Mouse (Mus musculus) olfactory bulb, adult 2 months (tissue): ENCODE measurements at regions not wholly inside any gene's neighbourhood (a gene's known extent, or its start where the extent isn't known, plus 50 kb on each side); places are given as distances from the start of the nearest gene placed in this dataset.

Source experiments
- CTCF ChIP-seq: fragments of 200-500 bp; IDR thresholded peaks from 2 replicates; pipeline ENCODE4 v1.5.1; 2012; ENCODE audit warnings: low read depth, mild to moderate bottlenecking, low read length, moderate library complexity; ENCODE audit not compliant: insufficient read depth
- POLR2A ChIP-seq: fragments of 200-500 bp; IDR thresholded peaks from 2 replicates; pipeline ENCODE4 v1.6.1; 2012; ENCODE audit warnings: mild to moderate bottlenecking, low read depth, low read length, moderate library complexity; ENCODE audit not compliant: insufficient read depth

DNA sequence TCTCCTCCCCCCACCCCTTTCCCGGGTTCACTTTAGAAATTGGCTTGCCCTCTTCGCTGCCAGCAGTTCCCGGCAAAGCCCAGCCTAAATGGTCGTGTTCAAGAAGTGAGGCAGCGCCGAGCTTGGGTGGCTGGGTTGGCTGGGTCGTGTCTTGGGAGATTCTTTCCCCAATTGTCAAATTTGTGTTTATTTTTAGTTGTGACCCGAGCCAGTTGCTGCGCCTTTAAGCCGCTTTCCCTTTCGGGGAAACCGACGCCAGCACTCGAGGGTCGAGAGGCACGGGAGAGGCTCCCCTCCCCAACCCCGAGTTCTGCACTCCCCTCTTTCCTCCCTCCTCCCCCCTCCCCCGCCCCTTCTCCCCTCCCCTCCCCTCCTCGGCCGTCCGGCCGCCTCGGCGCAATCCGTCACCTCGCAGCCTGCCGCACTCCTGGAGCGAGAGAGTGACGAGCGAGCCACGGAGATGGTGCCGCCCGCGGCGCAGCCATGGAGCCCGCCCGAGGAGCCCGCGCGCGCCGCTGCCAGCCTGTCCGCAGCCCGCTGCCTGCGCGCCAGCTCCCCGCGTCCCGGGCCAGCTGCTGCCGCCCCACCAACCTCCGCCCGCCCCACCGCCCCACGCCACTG is 64.6 kb upstream of the Frmpd3 start:
- TF ChIP-seq CTCF (no peak), POLR2A (no peak)
